Mouse (Mus musculus) lung, adult 2 months (tissue): ENCODE measurements around the gene Odf3. TPM values are rescaled to one million over a fixed set of nuclear protein-coding genes. Genes with fewer than 3 reads are reported as not detected.
A peak's percentile ranks its signal among the peaks of the same experiment; 100 is the strongest.

ENCODE experiments used
- DNase-seq: peaks from one replicate; pipeline ENCODE4 v3.0.0; 2022
- H3K4me1 ChIP-seq: fragments of 200-500 bp; 2 replicates; pipeline ENCODE4 v1.6.1; 2011; ENCODE audit warnings: low read length; ENCODE audit not compliant: control insufficient read depth, insufficient read depth
- H3K4me3 ChIP-seq: fragments of 200-500 bp; replicated peaks from 2 replicates; pipeline ENCODE3; 2011; ENCODE audit warnings: low read depth, mild to moderate bottlenecking, control low read depth, low read length; ENCODE audit errors: extremely low read depth
- CTCF ChIP-seq: fragments of 200-500 bp; IDR thresholded peaks from 2 replicates; pipeline ENCODE4 v1.5.1; 2011; ENCODE audit warnings: mild to moderate bottlenecking, low read length, control low read depth; ENCODE audit not compliant: insufficient read depth
- POLR2A ChIP-seq: fragments of 200-500 bp; IDR thresholded peaks from 2 replicates; pipeline ENCODE4 v1.6.1; 2011; ENCODE audit warnings: low read depth, mild to moderate bottlenecking, control low read depth, low read length, borderline replicate concordance; ENCODE audit errors: extremely low read depth
- WGBS: fragments of 180-500 bp; shearing (Covaris S2); methylation state at CpG from one replicate; pipeline ENCODE4 v1.1.7; 2018; 5-methylcytosine and 5-hydroxymethylcytosine counted together
- polyA plus RNA-seq: library from polyadenylated mRNA; depleted of rRNA; stranded (reverse); fragments of >200 nt; gene quantifications from 2 replicates; pipeline ENCODE4 v1.2.3, GENCODE M21; 2012; rRNA removed

The Odf3 gene
- 0.24 TPM in 1 of 2 replicates, not detected in the other for polyA plus RNA-seq

GRCm38 (mm10) chr7:140847755-140848580 lies at the start of gene Odf3:
Odf3 (plus strand) TSS chr7:140847805.
- no peak within 1 kb of the TSS for H3K4me3 ChIP-seq
- WGBS, result 56% methylated on average over 11 of the region's 11 CpGs
- H3K4me1 ChIP-seq, result no peaks in the 10 kb centered on the region; the same call in 1 of the 2 replicates
- TF ChIP-seq POLR2A (no peak), CTCF (no peak)
- DNase-seq, result no peak

DNA sequence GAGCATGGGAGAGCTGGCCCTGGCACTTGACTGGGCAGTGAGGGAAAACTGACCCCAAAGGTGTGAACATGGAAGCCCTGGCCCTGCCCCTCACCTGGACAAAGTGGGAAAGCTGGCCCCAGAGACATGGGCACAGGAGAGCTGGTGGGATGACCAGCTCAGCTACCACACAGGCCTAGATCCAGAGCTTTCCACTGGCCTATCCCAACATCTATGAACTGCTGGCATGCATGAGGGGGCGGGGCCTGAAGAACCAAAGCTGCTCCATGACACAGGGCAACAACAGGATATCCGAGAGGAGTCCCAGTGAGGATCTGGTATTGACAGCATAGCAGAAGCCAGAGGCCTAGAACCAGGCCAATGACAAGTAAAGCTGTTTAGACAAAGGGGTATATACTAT lies 49.4 kb upstream of the Odf3 start:
- Histone ChIP-seq H3K4me1 (no peaks in the 10 kb centered on the region), H3K4me3 (no peak overlapping the region)
- 49% methylated on average over 2 of the region's 2 CpGs for WGBS
- TF ChIP-seq POLR2A (no peak), CTCF (no peak)
- DNase-seq, result no peak

- no peak for TF ChIP-seq POLR2A
- no peak for TF ChIP-seq CTCF
- Histone ChIP-seq H3K4me3 (no peak overlapping the region), H3K4me1 (no peaks in the 10 kb centered on the region)
- 67% methylated on average over 6 of the region's 6 CpGs for WGBS
- DNase-seq, result no peak
These were observed 45.0 kb upstream of the Odf3 start for GRCm38 (mm10) chr7:140802629-140803028.

DNA sequence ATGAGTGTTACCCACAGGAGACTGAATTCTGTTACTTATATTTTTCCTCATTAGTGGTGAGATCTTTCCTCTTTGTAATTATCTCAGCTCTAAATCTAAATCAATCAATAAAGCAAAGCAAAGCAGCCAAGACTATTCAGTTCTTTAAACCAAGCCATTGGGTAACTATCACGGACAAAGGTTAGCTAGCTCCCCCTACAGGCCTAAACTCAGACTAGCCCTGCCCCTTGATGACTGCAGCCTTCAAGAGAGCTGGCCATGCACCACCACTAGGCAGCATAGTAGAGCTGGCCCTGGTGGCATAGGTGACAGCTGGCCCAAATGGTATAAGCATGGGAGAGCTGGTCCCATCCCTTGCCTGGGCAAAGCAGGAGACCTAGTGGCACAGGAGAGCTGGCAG lies 41.9 kb upstream of the Odf3 start:
- Histone ChIP-seq H3K4me3 (no peak overlapping the region), H3K4me1 (no peaks in the 10 kb centered on the region)
- WGBS, result 17% methylated on average over 1 of the region's 1 CpGs
- TF ChIP-seq POLR2A (no peak), CTCF (peak; percentile 61)
- peak; percentile 15 for DNase-seq

DNA sequence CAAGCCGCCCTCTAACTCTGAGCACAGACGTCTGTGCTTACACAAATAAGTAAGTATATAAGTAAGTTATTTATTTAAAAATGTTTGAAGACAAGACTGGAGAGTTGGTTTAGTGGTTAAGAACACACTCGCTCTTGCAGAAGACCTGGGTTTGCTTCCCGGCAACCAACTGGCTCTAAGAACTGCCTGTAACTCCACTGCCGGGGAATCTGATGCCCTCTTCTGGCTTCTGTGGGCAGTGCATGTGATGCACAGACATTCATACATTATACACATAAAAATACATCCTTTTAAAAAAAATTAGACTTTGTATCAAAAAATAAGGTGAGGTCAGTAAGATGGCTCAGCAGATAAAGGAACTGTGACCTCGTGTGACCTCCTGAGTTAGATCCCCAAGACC lies 37.1 kb upstream of the Odf3 start:
- 84% methylated on average over 6 of the region's 6 CpGs for WGBS
- no peaks in the 10 kb centered on the region for H3K4me1 ChIP-seq
- DNase-seq, result no peak
- TF ChIP-seq POLR2A, result no peak
- TF ChIP-seq CTCF, result 0 out of 2 replicates have a peak, but pooled peaks have one; percentile 5
- H3K4me3 ChIP-seq, result no peak overlapping the region

- WGBS, result 77% methylated on average over 13 of the region's 13 CpGs
- Histone ChIP-seq H3K4me3 (no peak overlapping the region), H3K4me1 (no peaks in the 10 kb centered on the region)
- DNase-seq, result no peak
- TF ChIP-seq POLR2A (no peak), CTCF (no peak)
These were observed 35.9 kb upstream of the Odf3 start for GRCm38 (mm10) chr7:140811714-140812113.

GRCm38 (mm10) chr7:140812850-140813249 lies 34.8 kb upstream of the Odf3 start:
- Histone ChIP-seq H3K4me1 (no peaks in the 10 kb centered on the region), H3K4me3 (no peak overlapping the region)
- 77% methylated on average over 12 of the region's 12 CpGs for WGBS
- TF ChIP-seq CTCF (no peak), POLR2A (no peak)
- DNase-seq, result no peak

DNA sequence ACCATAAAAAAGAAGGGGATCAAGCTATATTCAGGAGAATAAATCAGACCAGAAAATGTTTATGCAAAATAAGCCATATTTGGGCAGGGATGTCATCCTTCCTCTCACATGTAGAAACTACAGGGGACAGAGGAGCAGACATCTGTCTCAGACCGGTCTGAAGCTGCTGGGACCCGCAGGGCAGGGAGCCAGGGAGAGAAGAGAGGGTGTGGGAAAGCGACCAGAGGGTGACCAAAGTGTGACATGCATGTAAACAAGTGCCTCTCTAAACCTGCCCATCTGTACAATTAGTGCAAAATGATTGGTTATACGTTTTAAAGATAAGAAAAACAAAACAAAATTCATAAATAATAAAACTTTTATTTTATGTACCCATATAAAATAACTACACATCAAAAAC lies 27.4 kb upstream of the Odf3 start:
- no peak overlapping the region for H3K4me3 ChIP-seq
- no peak for TF ChIP-seq CTCF
- TF ChIP-seq POLR2A, result no peak
- 46% methylated on average over 4 of the region's 4 CpGs for WGBS
- no peaks in the 10 kb centered on the region for H3K4me1 ChIP-seq
- DNase-seq, result no peak

- Histone ChIP-seq H3K4me3 (no peak overlapping the region), H3K4me1 (no peaks in the 10 kb centered on the region)
- DNase-seq, result no peak
- 56% methylated on average over 5 of the region's 5 CpGs for WGBS
- no peak for TF ChIP-seq CTCF
- TF ChIP-seq POLR2A, result no peak
These were observed 26.3 kb upstream of the Odf3 start for GRCm38 (mm10) chr7:140821305-140821652.

- TF ChIP-seq POLR2A (no peak), CTCF (no peak)
- DNase-seq, result no peak
- peak within 1 kb of the TSS; percentile 33 for H3K4me3 ChIP-seq
- no peaks in the 10 kb centered on the region for H3K4me1 ChIP-seq
- WGBS, result 3% methylated on average over 21 of the region's 21 CpGs
These were observed 25.8 kb upstream of the Odf3 start, which contains the start of gene Zfp941 for GRCm38 (mm10) chr7:140821653-140822329. Zfp941 (minus strand) TSS chr7:140822178.
